Mouse (Mus musculus) megakaryocyte, adult 5-6 weeks (primary cell): Measurements from ENCODE around the gene Endou. TPM values are rescaled to one million over a fixed set of nuclear protein-coding genes. Genes with fewer than 3 reads are reported as not detected.
A peak's percentile ranks its signal among the peaks of the same experiment; 100 is the strongest.

Source experiments
- ATAC-seq: 2 replicates; pipeline ENCODE4 v1.8.0; 2016; ENCODE audit warnings: mild to moderate bottlenecking, inconsistent platforms; ENCODE audit not compliant: poor library complexity, severe bottlenecking
- total RNA-seq, 2 experiments: library from RNA; stranded (forward) in 1 of 2; stranded (reverse) in 1 of 2; fragments of 153-499, 151-499 nt in 1 of 2; fragments of 221-1000, 200-1000 nt in 1 of 2; gene quantifications; 2 replicates each; pipeline versions ENCODE4 v1.2.3 to v1.2.4; 2015 to 2017

Gene Endou
- total RNA-seq, 2 experiments from 2014 or later = 0.40 TPM; not detected in 1

GRCm38 (mm10) chr15:97728394-97728793, 2.7 kb downstream of the Endou start:
- ATAC-seq = no peak

- no peak for ATAC-seq
Measured at GRCm38 (mm10) chr15:97727520-97727919, 3.6 kb downstream of the Endou start.

- ATAC-seq = peak; percentile 61
Measured at GRCm38 (mm10) chr15:97727048-97727447, 4.1 kb downstream of the Endou start.

- no peak for ATAC-seq
Measured at GRCm38 (mm10) chr15:97726310-97726709, 4.8 kb downstream of the Endou start.

- peak; percentile 45 for ATAC-seq
Measured at GRCm38 (mm10) chr15:97725198-97725785, 5.8 kb downstream of the Endou start.

- ATAC-seq = peak; percentile 23
Measured at GRCm38 (mm10) chr15:97724346-97725197, 6.6 kb downstream of the Endou start.

- ATAC-seq = no peak
Measured at GRCm38 (mm10) chr15:97723536-97724345, 7.4 kb downstream of the Endou start.

GRCm38 (mm10) chr15:97721008-97721701, 10.0 kb downstream of the Endou start:
- ATAC-seq = peak; percentile 14; the same call in 1 of the 2 replicates

GRCm38 (mm10) chr15:97720026-97720675, 11.0 kb downstream of the Endou start:
- no peak for ATAC-seq

GRCm38 (mm10) chr15:97719494-97719893, 11.6 kb downstream of the Endou start:
- ATAC-seq = no peak

- ATAC-seq = no peak
Measured at GRCm38 (mm10) chr15:97718535-97719155, 12.5 kb downstream of the Endou start.

- peak; percentile 87 for ATAC-seq
Measured at GRCm38 (mm10) chr15:97717861-97718534, 13.1 kb downstream of the Endou start.

GRCm38 (mm10) chr15:97716782-97717181, 14.4 kb downstream of the Endou start:
- ATAC-seq = no peak

- ATAC-seq = no peak
Measured at GRCm38 (mm10) chr15:97715734-97716133, 15.4 kb downstream of the Endou start.

- no peak for ATAC-seq
Measured at GRCm38 (mm10) chr15:97715083-97715482, 16.1 kb downstream of the Endou start.

GRCm38 (mm10) chr15:97712546-97712945, 18.6 kb downstream of the Endou start:
- ATAC-seq = no peak

GRCm38 (mm10) chr15:97710906-97711305, 20.2 kb downstream of the Endou start:
- ATAC-seq = no peak

- ATAC-seq = peak; percentile 97
Measured at GRCm38 (mm10) chr15:97705211-97706050, 25.7 kb downstream of the Endou start, which contains the start of gene Rpap3. Gene Rpap3, minus strand, starts transcription at chr15:97705825.
